Comparison of ENCODE assay signal across 15 mouse cellular contexts in genomic region chr13:83131129-83131981, GRCm38 (mm10).
DNase-seq lines count a peak whose midpoint lies in the region; ATAC-seq and TF ChIP-seq lines count a peak whose summit lies in the region.
"Had no signal": no experiment of that assay in that cellular context is flagged by ENCODE, and none has a peak within 500 bp of the region (broad histone marks: within the 10 kb centered on the region; RNA-seq: fewer than 3 reads in every experiment).

No protein-coding gene starts in this region.

- no peak overlapping the region for H3K4me3 ChIP-seq in hindbrain, postnatal 0 days (ENCODE audit: low read length)
- no peak overlapping the region for H3K4me3 ChIP-seq in hindbrain, embryonic 14.5 days (replicated peaks; ENCODE audit: low read length)
- H3K4me3 ChIP-seq in forebrain, embryonic 10.5 days, result no peak overlapping the region; the same call in 1 of the 2 replicates

- H3K9ac ChIP-seq in hindbrain, postnatal 0 days (replicated peaks; ENCODE audit: low read length), result no peak overlapping the region
- no peak overlapping the region for H3K9ac ChIP-seq in hindbrain, embryonic 14.5 days

- WGBS in hindbrain, postnatal 0 days, result 27% methylated on average over 7 of the region's 7 CpGs
- 21% methylated on average over 7 of the region's 7 CpGs for WGBS in hindbrain, embryonic 14.5 days
- 11% methylated on average over 7 of the region's 7 CpGs for WGBS in forebrain, embryonic 10.5 days

- H3K4me2 ChIP-seq in hindbrain, postnatal 0 days (ENCODE audit: low read depth, low read length), result no peak overlapping the region
- H3K4me2 ChIP-seq in hindbrain, embryonic 14.5 days (replicated peaks), result no peak overlapping the region
- H3K4me2 ChIP-seq: liver, embryonic 11.5 days had no signal

- DNase-seq in hindbrain, postnatal 0 days (ENCODE audit: low spot score), result peak; percentile 23
- DNase-seq in hindbrain, embryonic 14.5 days (ENCODE audit: low spot score), result no peak
- DNase-seq in forebrain, embryonic 10.5 days (ENCODE audit: extremely low spot score, low spot score), result peak; percentile 18
- DNase-seq in retina, embryonic 14.5 days (ENCODE audit: low spot score), result peak; percentile 81
- DNase-seq in lung, adult 18-20 months, result no peak
- DNase-seq in liver, result no peak
- DNase-seq in layer of hippocampus, adult 8-10 months (ENCODE audit: low spot score in 2 of 2), result no peak
- DNase-seq: adrenal gland, adult 8-10 months; B cell, adult 2 months; cerebellum, postnatal 14 days; kidney, adult 8-10 months; right cerebral cortex, postnatal 14 days; thymus, adult 18-20 months had no signal

- no peaks in the 10 kb centered on the region for H3K36me3 ChIP-seq in hindbrain, postnatal 0 days (ENCODE audit: insufficient read depth, low read length)
- H3K36me3 ChIP-seq in hindbrain, embryonic 14.5 days (replicated peaks; ENCODE audit: control insufficient read depth, insufficient read depth), result no peaks in the 10 kb centered on the region
- no peaks in the 10 kb centered on the region for H3K36me3 ChIP-seq in forebrain, embryonic 10.5 days (replicated peaks)

- TF ChIP-seq CTCF in hindbrain, postnatal 0 days (IDR thresholded peaks at IDR 0.05; ENCODE audit: low read depth), result no peak

- H3K27me3 ChIP-seq in hindbrain, postnatal 0 days (ENCODE audit: insufficient read depth, low read length), result no peaks in the 10 kb centered on the region
- no peaks in the 10 kb centered on the region for H3K27me3 ChIP-seq in hindbrain, embryonic 14.5 days (ENCODE audit: control insufficient read depth, insufficient read depth, low read length)
- H3K27me3 ChIP-seq in forebrain, embryonic 10.5 days (ENCODE audit: poor library complexity, severe bottlenecking), result peaks cover 48% of the 10 kb centered on the region

- ATAC-seq in hindbrain, postnatal 0 days, result 0 out of 2 replicates have a peak, but pooled peaks have one; percentile 27
- no peak for ATAC-seq in hindbrain, embryonic 14.5 days (ENCODE audit: low FRiP score)
- peak; percentile 64 for ATAC-seq in megakaryocyte, adult 5-6 weeks (ENCODE audit: poor library complexity, severe bottlenecking)

- H3K27ac ChIP-seq in hindbrain, postnatal 0 days, result no peak overlapping the region
- no peak overlapping the region for H3K27ac ChIP-seq in hindbrain, embryonic 14.5 days
- H3K27ac ChIP-seq in forebrain, embryonic 10.5 days, result no peak overlapping the region

- H3K9me3 ChIP-seq in hindbrain, postnatal 0 days (ENCODE audit: low read length), result no peaks in the 10 kb centered on the region
- H3K9me3 ChIP-seq in hindbrain, embryonic 14.5 days (ENCODE audit: control insufficient read depth, low read length), result no peaks in the 10 kb centered on the region
- H3K9me3 ChIP-seq in forebrain, embryonic 10.5 days, result no peaks in the 10 kb centered on the region

- H3K4me1 ChIP-seq in hindbrain, postnatal 0 days (ENCODE audit: insufficient read depth, low read length), result peaks cover 4% of the 10 kb centered on the region; the same call in 1 of the 2 replicates
- no peaks in the 10 kb centered on the region; the same call in 1 of the 2 replicates for H3K4me1 ChIP-seq in hindbrain, embryonic 14.5 days (replicated peaks; ENCODE audit: control insufficient read depth, insufficient read depth, low read length)
- peaks cover 26% of the 10 kb centered on the region for H3K4me1 ChIP-seq in forebrain, embryonic 10.5 days

Comparison
In these comparisons a context has a peak if more than half of its experiments do, and no peak if none do; other contexts are left out.
1. DNase-seq: peak in hindbrain, postnatal 0 days (single experiment), forebrain, embryonic 10.5 days (single experiment) and retina, embryonic 14.5 days (single experiment); none in hindbrain, embryonic 14.5 days (single experiment), lung, adult 18-20 months (0 of 2), liver (single experiment) and layer of hippocampus, adult 8-10 months (0 of 2).